Mouse (Mus musculus) common myeloid progenitor, adult 5-6 weeks (primary cell): Measurements from ENCODE around the gene Ank3. TPM values are rescaled to one million over a fixed set of nuclear protein-coding genes. Genes with fewer than 3 reads are reported as not detected.

Experiments
- ATAC-seq: replicated peaks from 2 replicates; pipeline ENCODE4 v1.8.0; 2016; ENCODE audit warnings: low read depth, mild to moderate bottlenecking, moderate TSS enrichment, inconsistent platforms; ENCODE audit not compliant: poor library complexity, severe bottlenecking
- total RNA-seq: library from RNA; stranded (forward); fragments of 200-1000, 187-1606 nt; gene quantifications from 2 replicates; pipeline ENCODE4 v1.2.3, GENCODE M21; 2017

Gene Ank3
- total RNA-seq, 1 experiment from 2014 or later: 0.50 TPM

DNA sequence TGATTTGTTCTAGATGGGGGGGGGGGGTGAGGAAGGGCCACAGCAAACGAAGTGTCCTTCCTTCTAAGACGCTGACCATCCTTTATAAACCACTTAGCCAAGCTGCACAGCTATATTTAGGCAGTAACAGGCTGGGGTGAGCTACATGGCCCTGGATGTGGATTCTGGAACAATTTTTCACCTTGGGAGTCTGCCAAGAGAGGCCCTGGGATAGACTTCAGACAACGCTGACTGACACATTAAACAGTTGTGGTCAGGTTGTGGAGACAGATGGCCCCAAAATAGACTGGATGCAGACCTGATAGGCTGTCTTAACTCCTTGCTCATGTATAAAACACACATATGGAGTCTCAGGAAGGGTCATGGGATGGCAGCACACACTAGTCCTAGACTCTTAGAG lies 658.5 kb downstream of the Ank3 start:
- ATAC-seq: 0 out of 2 replicates have a peak, but pooled peaks have one; percentile 18

DNA sequence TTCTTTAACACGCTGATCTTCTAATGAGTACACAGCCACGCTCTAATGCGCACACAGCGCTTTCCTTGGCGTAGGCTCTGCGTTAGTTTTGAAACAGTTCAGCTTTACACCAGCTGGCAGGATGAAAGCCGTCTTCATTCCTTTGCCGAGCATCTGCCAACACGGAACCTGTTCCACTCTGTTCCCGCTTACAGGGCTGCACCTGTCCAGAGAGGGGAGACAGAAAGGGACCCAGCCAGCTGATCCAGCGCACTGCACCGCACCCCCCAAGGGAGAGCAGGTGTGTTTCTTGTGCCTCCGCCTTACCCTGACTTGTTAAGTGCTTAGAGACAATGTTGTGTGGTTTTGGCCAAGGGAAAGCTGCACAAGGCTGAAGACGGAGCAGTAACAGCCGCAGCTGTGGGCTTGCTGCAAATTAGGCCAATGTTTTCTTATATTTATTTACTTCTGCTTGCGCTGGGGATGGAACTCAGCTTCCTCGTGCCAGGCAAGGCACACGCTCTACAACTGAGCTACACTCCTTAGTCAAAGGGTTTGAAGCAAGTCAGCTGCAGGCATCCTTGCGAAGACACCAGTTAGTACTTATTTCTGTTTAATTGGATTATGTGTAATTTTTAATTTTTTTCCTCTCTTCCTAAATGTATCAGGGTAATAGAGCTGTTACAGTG lies 661.6 kb downstream of the Ank3 start:
- no peak for ATAC-seq

DNA sequence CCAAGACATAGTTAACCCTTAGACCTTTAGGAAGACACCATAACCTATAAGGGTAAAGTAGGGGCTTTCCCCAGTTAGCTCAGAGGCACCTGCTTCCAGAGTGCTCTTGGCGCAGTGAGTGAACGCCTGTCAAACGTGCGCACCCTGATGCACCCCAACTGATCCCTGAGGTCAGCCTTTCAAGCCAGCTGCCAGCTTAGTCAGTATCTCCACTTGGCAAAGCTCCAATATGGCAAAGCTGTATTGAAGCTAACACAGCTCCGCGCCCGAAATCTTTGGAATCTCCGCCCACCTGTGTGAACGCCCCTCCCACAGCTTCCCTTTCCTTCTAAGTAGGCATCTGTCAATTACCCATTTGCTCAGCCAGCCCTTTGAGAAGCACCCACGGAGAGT lies 662.1 kb downstream of the Ank3 start:
- no peak for ATAC-seq

DNA sequence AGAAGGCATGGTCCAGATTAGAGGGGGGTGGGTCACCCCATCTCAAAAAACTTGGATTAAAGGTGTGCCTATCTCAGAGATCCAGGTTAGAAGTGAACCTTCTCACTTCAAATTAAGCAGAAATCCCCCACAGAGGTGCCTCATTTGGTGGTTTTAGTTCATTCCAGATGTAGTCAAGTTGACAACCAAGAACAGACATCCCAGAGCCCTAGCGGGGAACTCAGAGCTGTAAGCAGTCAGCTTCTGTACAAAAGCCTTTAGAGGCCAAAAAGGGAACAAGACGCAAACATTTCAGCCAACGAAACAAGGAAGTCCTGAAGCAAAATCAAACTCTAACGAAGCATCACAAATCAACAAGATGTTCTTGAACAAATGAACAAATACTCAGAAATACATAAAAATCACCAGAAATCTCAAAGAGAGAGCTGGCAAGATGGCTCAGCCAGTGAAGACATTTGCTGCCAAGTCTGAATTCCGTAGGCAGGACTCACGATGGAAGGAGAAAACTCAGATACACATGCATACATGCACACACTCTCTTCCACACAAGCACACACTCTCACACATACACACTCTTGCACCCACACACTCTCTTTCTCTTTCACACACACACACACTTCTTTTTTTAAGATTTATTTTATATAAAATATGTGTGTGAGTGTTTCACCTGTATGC lies 665.4 kb downstream of the Ank3 start:
- ATAC-seq: no peak

DNA sequence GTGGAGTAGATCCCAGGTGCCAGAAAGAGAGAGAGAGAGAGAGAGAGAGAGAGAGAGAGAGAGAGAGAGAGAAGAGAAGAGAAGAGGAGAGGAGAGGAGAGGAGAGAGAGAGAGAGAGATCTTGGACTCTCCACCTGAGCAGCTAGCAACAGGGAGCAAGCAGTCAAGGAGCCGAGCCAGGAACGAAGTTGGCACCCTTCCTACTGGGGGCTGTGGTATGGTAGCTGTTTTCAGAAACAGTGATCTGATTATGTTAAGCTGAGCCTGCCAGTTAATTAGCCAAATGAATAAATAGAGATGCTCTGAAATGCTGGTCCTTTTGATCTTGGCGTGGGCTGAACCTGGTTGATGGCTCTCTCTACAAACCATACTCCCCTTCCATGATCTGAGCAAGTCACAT lies 666.6 kb downstream of the Ank3 start:
- no peak for ATAC-seq

DNA sequence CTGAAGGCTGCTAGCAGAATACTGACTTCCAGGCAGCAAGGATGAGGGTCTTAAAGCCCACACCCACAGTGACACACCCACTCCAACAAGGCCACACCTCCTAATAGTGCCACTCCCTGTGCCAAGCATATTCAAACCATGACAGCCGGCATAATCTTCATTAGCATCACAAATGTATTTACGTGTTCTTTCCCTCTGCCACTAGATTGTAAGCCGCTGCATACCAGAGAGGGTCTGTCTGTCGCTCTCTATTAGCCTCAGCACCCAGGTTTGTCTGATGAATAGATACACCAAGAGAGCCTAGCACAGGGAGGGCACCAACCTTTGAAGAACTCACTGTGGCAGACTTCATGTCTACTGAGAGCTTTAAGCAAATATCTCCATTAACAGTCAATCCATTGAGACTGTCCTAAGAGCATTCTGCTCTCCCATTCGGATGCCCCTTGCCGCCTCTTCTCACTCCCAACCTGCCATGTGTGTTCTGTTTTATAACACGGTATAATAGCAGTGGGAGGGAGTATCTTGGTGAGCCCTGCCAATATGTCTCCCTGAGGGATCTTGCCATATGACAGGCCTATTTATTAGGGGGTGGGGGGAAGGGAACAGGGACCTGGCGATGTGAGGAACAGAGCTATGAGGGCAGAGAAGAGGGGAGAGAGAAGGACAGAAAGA lies 668.1 kb downstream of the Ank3 start:
- no peak for ATAC-seq

DNA sequence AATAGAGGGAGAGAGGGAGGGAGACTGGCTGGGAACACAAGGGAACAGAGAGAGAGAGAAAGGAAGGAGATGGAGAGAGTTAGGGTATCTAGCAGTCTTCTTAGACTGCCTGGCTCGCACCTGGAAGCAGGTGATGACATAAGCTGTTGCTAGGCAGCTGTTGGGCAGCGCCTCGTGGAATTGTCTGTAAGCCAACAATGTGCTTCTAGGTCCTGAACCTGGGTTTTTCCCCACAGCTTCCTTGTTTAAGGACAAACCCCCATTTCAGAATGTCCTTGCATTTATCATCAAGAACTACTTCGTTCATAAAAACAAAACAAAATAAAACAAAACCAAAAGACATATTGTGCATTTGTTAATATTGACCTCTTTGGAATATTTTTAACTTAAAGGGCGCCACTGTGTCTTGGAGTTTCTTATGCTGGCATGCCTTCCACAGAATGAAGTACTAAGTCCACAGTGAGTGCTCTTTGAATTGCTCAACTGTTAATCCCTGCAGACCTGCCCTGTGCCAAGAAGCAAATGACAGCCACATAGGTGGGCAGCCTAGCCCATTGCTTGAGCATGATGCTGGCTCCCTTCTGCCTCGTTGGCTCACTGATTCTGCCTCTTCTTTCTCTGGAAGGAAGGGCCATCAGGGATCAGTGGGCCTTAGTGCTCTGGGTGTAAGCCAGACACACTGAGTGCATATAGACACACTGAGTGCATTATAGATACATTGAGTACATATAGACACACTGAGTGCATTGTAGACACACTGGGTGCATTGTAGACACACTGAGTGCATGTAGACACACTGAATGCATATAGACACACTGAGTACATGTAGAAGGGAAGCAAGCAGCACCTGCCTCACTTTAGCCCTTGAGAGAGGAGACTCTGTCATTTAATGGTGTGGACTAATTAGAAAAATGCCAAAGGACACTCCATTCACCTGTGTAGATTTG lies 668.9 kb downstream of the Ank3 start:
- ATAC-seq: no peak

DNA sequence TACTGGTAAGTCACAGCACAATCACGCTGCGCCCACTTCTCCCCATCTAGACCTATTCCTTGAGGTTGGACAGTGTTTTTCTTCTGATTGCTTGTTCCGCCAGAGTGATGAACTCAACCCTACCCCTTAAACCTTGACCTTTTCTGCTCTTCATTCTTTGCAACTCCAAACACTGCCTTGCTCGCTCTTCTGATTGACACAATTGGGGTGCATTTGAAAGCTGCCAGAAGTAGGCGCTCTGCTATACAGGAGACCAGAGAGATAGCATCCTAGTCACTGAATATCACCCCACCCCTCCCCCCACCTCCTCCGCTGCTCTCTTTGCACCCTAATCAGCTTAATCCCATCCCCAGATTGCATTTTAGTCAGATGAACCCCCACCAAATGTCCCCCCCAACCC lies 670.7 kb downstream of the Ank3 start:
- no peak for ATAC-seq

DNA sequence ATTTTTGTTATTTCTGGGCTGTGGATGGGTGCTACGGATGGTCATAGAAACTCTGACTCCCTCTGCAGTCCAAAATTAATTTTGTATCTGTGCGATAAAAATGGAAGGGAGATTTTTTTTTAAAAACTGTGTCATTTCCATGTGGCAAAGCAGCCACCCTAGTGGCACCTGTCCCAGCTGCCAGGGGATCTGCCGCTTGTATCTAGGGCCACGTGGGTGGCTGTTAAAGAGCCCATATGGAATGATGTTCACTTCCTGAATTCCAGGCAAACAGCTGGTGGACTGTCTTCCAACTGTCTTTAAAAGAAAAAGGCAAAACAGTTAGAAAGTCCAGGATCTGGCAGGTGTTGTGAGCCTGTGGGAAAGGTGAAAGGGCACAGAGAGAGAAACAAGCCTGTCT lies 672.8 kb downstream of the Ank3 start:
- ATAC-seq: no peak

Other genes with a start within 250 kb of the Ank3 start
- 1.1 and 2.2 TPM in 2 replicates for gene Rhobtb1, start 247.3 kb upstream of the Ank3 start, total RNA-seq
- 1.3 and 4.2 TPM in 2 replicates for gene A930033H14Rik, start 185.7 kb upstream of the Ank3 start, total RNA-seq
- gene Cdk1, start 45.8 kb upstream of the Ank3 start, total RNA-seq: 228 and 241 TPM in 2 replicates